ENCODE assay signal across 8 mouse cellular contexts in the genomic region with DNA sequence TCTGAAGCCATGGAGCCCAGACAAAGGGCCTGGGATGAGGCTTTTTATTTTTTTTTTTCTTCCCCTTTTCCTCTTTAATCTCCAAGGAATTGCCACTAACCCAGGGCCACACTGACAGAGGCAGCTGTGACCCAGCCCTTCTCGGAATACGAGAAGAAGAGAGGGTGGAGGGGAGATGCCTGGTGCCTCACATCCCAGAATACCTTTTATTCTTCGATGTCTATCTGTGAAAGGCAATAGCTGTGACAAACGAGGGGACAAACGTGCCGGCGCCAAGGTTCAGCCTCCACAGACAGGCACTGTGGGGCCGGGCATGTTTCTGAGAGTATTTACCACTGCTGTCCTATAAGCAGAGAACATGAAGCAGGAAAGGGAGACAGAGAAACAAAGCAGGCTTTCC.
DNase-seq lines count a peak whose midpoint lies in the region; ATAC-seq and TF ChIP-seq lines count a peak whose summit lies in the region.
"Had no signal": no experiment of that assay in that cellular context is flagged by ENCODE, and none has a peak within 500 bp of the region (broad histone marks: within the 10 kb centered on the region; RNA-seq: fewer than 3 reads in every experiment).

No protein-coding gene starts in this region.

- 38% methylated on average over 8 of the region's 8 CpGs for WGBS in limb, embryonic 14.5 days
- WGBS in limb, embryonic 10.5 days = 53% methylated on average over 8 of the region's 8 CpGs
- 6% methylated on average over 8 of the region's 8 CpGs for WGBS in forebrain, embryonic 13.5 days
- WGBS in hindbrain, embryonic 15.5 days = 11% methylated on average over 8 of the region's 8 CpGs
- WGBS in neural tube, embryonic 15.5 days = 4% methylated on average over 8 of the region's 8 CpGs

- H3K9ac ChIP-seq in limb, embryonic 14.5 days (ENCODE audit: low read depth, low read length, severe bottlenecking) = no peak overlapping the region
- peak overlapping the region; percentile 34; the same call in 1 of the 2 replicates for H3K9ac ChIP-seq in forebrain, embryonic 13.5 days
- H3K9ac ChIP-seq in hindbrain, embryonic 15.5 days = 0 out of 2 replicates have a peak overlapping the region, but pooled peaks have one; percentile 26
- H3K9ac ChIP-seq in neural tube, embryonic 15.5 days (replicated peaks) = no peak overlapping the region
- H3K9ac ChIP-seq: liver, embryonic 15.5 days had no signal

- H3K36me3 ChIP-seq in limb, embryonic 14.5 days (ENCODE audit: control insufficient read depth, insufficient read depth, low read length) = no peaks in the 10 kb centered on the region
- no peaks in the 10 kb centered on the region for H3K36me3 ChIP-seq in limb, embryonic 10.5 days
- no peaks in the 10 kb centered on the region for H3K36me3 ChIP-seq in forebrain, embryonic 13.5 days (ENCODE audit: poor library complexity, severe bottlenecking)
- no peaks in the 10 kb centered on the region for H3K36me3 ChIP-seq in hindbrain, embryonic 15.5 days
- H3K36me3 ChIP-seq in neural tube, embryonic 15.5 days = no peaks in the 10 kb centered on the region
- H3K36me3 ChIP-seq: liver, embryonic 15.5 days had no signal

- 0 out of 2 replicates have a peak overlapping the region, but pooled peaks have one; percentile 5 for H3K27ac ChIP-seq in limb, embryonic 14.5 days (replicated peaks; ENCODE audit: low read depth, low read length)
- H3K27ac ChIP-seq in limb, embryonic 10.5 days = no peak overlapping the region
- H3K27ac ChIP-seq in forebrain, embryonic 13.5 days = peak overlapping the region; percentile 57
- H3K27ac ChIP-seq in hindbrain, embryonic 15.5 days (replicated peaks) = peak overlapping the region; percentile 65
- 0 out of 2 replicates have a peak overlapping the region, but pooled peaks have one; percentile 48 for H3K27ac ChIP-seq in neural tube, embryonic 15.5 days (replicated peaks)
- H3K27ac ChIP-seq: liver, embryonic 15.5 days had no signal

- H3K27me3 ChIP-seq in limb, embryonic 14.5 days (ENCODE audit: control insufficient read depth, insufficient read depth, low read length) = no peaks in the 10 kb centered on the region
- H3K27me3 ChIP-seq in limb, embryonic 10.5 days (ENCODE audit: low read depth, poor library complexity, severe bottlenecking) = peaks cover 5% of the 10 kb centered on the region; the same call in 1 of the 2 replicates
- no peaks in the 10 kb centered on the region for H3K27me3 ChIP-seq in forebrain, embryonic 13.5 days
- peaks cover 10% of the 10 kb centered on the region; the same call in 1 of the 2 replicates for H3K27me3 ChIP-seq in hindbrain, embryonic 15.5 days
- peaks cover 12% of the 10 kb centered on the region; the same call in 1 of the 2 replicates for H3K27me3 ChIP-seq in neural tube, embryonic 15.5 days (replicated peaks)
- H3K27me3 ChIP-seq: liver, embryonic 15.5 days had no signal

- no peak for TF ChIP-seq POLR2A in limb, embryonic 14.5 days (IDR thresholded peaks at IDR 0.05; ENCODE audit: borderline replicate concordance, extremely low read depth, insufficient read depth, insufficient read length)

- H3K9me3 ChIP-seq in limb, embryonic 14.5 days (ENCODE audit: control insufficient read depth, low read length) = no peaks in the 10 kb centered on the region
- no peaks in the 10 kb centered on the region for H3K9me3 ChIP-seq in limb, embryonic 10.5 days (replicated peaks)
- H3K9me3 ChIP-seq in forebrain, embryonic 13.5 days (replicated peaks) = no peaks in the 10 kb centered on the region
- H3K9me3 ChIP-seq in hindbrain, embryonic 15.5 days = no peaks in the 10 kb centered on the region
- H3K9me3 ChIP-seq in neural tube, embryonic 15.5 days (replicated peaks) = no peaks in the 10 kb centered on the region
- H3K9me3 ChIP-seq: liver, embryonic 15.5 days had no signal

- peaks cover 24% of the 10 kb centered on the region for H3K4me1 ChIP-seq in limb, embryonic 14.5 days (ENCODE audit: control insufficient read depth, insufficient read depth, low read length)
- peaks cover 15% of the 10 kb centered on the region for H3K4me1 ChIP-seq in limb, embryonic 10.5 days
- peaks cover 19% of the 10 kb centered on the region for H3K4me1 ChIP-seq in forebrain, embryonic 13.5 days
- H3K4me1 ChIP-seq in hindbrain, embryonic 15.5 days (replicated peaks) = peaks cover 14% of the 10 kb centered on the region
- H3K4me1 ChIP-seq in neural tube, embryonic 15.5 days = peaks cover 15% of the 10 kb centered on the region

- H3K4me3 ChIP-seq in limb, embryonic 14.5 days (replicated peaks; ENCODE audit: low read length) = no peak overlapping the region
- H3K4me3 ChIP-seq in limb, embryonic 10.5 days = no peak overlapping the region
- H3K4me3 ChIP-seq in forebrain, embryonic 13.5 days = no peak overlapping the region
- H3K4me3 ChIP-seq in hindbrain, embryonic 15.5 days = no peak overlapping the region
- no peak overlapping the region for H3K4me3 ChIP-seq in neural tube, embryonic 15.5 days (replicated peaks)
- H3K4me3 ChIP-seq: liver, embryonic 15.5 days had no signal

- DNase-seq in limb, embryonic 14.5 days (ENCODE audit: low spot score) = no peak
- no peak for DNase-seq in limb, embryonic 10.5 days (ENCODE audit: low spot score)
- DNase-seq in layer of hippocampus, adult 18-20 months (ENCODE audit: low spot score in 2 of 2) = no peak
- no peak for DNase-seq in cerebellum, adult 9-10 months

- ATAC-seq in limb, embryonic 14.5 days (ENCODE audit: low FRiP score, low read depth) = peak; percentile 48
- peak; percentile 31; the same call in 1 of the 2 replicates for ATAC-seq in forebrain, embryonic 13.5 days
- peak; percentile 43 for ATAC-seq in hindbrain, embryonic 15.5 days (ENCODE audit: low FRiP score, low read depth)
- no peak; the same call in 1 of the 2 replicates for ATAC-seq in neural tube, embryonic 15.5 days (ENCODE audit: low FRiP score)

- no peak overlapping the region for H3K4me2 ChIP-seq in limb, embryonic 14.5 days (replicated peaks; ENCODE audit: low read depth, low read length, severe bottlenecking)
- peak overlapping the region; percentile 37 for H3K4me2 ChIP-seq in forebrain, embryonic 13.5 days
- peak overlapping the region; percentile 46 for H3K4me2 ChIP-seq in hindbrain, embryonic 15.5 days
- peak overlapping the region; percentile 30 for H3K4me2 ChIP-seq in neural tube, embryonic 15.5 days
- H3K4me2 ChIP-seq: liver, embryonic 15.5 days had no signal

Comparison
In these comparisons a context has a peak if more than half of its experiments do, and no peak if none do; other contexts are left out.
1. H3K9ac ChIP-seq: peak in forebrain, embryonic 13.5 days (single experiment) and hindbrain, embryonic 15.5 days (single experiment); none in limb, embryonic 14.5 days (single experiment) and neural tube, embryonic 15.5 days (single experiment).